ENCODE assay signal across 23 mouse cellular contexts in genomic region chr14:30597142-30597541, GRCm38 (mm10). TPM values are rescaled to one million over a fixed set of nuclear protein-coding genes. Genes with fewer than 3 reads are reported as not detected.
DNase-seq lines count a peak whose midpoint lies in the region; ATAC-seq and TF ChIP-seq lines count a peak whose summit lies in the region.
"Had no signal": no experiment of that assay in that cellular context is flagged by ENCODE, and none has a peak within 500 bp of the region (broad histone marks: within the 10 kb centered on the region; RNA-seq: fewer than 3 reads in every experiment).

No protein-coding gene starts in this region.

- H3K9ac ChIP-seq in heart, adult 2 months (ENCODE audit: low read depth, low read length) = no peak overlapping the region
- no peak overlapping the region for H3K9ac ChIP-seq in stomach, embryonic 16.5 days (ENCODE audit: low read length)
- H3K9ac ChIP-seq: embryonic facial prominence, embryonic 13.5 days; forebrain, embryonic 13.5 days; hindbrain, embryonic 12.5 days had no signal

- ATAC-seq in stomach, embryonic 16.5 days (ENCODE audit: insufficient read depth, low FRiP score) = no peak
- ATAC-seq: CD4-positive, CD25-positive, alpha-beta regulatory T cell, adult 4 months; forebrain, embryonic 13.5 days; hindbrain, embryonic 16.5 days; inflammation-experienced regulatory T-cells, adult 6 months had no signal

- no peak overlapping the region for H3K4me3 ChIP-seq in heart, adult 2 months
- no peak overlapping the region for H3K4me3 ChIP-seq in spleen, adult 2 months (ENCODE audit: extremely low read depth, insufficient read depth, insufficient read length)
- no peak overlapping the region for H3K4me3 ChIP-seq in stomach, embryonic 16.5 days (replicated peaks; ENCODE audit: low read length)
- H3K4me3 ChIP-seq: embryonic facial prominence, embryonic 13.5 days; forebrain, embryonic 13.5 days; heart, embryonic 10.5 days; hindbrain, embryonic 12.5 days had no signal

- H3K36me3 ChIP-seq in heart, adult 2 months (ENCODE audit: control insufficient read depth, insufficient read depth, low read length) = no peaks in the 10 kb centered on the region
- peaks cover 39% of the 10 kb centered on the region for H3K36me3 ChIP-seq in spleen, adult 2 months (ENCODE audit: control insufficient read depth, insufficient read depth, low read length)
- peaks cover 15% of the 10 kb centered on the region for H3K36me3 ChIP-seq in stomach, embryonic 16.5 days (ENCODE audit: control insufficient read depth, insufficient read depth, low read length)

- no peaks in the 10 kb centered on the region for H3K27me3 ChIP-seq in heart, adult 2 months (ENCODE audit: control insufficient read depth, insufficient read depth, low read length)
- no peaks in the 10 kb centered on the region for H3K27me3 ChIP-seq in spleen, adult 2 months (ENCODE audit: control insufficient read depth, insufficient read depth, low read length)
- no peaks in the 10 kb centered on the region for H3K27me3 ChIP-seq in stomach, embryonic 16.5 days (ENCODE audit: control insufficient read depth, insufficient read depth, low read length)
- H3K27me3 ChIP-seq: embryonic facial prominence, embryonic 13.5 days; forebrain, embryonic 13.5 days had no signal

- WGBS in heart, adult 2 months = 36% methylated on average over 2 of the region's 2 CpGs
- 75% methylated on average over 2 of the region's 2 CpGs for WGBS in spleen, adult 2 months
- 53% methylated on average over 2 of the region's 2 CpGs for WGBS in stomach, embryonic 16.5 days

- DNase-seq in heart, adult 2 months = no peak
- DNase-seq in heart, adult 9 months (ENCODE audit: low spot score in 2 of 2) = no peak
- DNase-seq in spleen, adult 2 months (ENCODE audit: low read depth in 1 of 2, low spot score in 2 of 2) = no peak
- DNase-seq in spleen, postnatal 10 days (ENCODE audit: low spot score in 2 of 2) = no peak
- DNase-seq in embryo, embryonic 10 days (ENCODE audit: low spot score) = no peak
- DNase-seq: adrenal gland, adult 8-10 months; adrenal gland, postnatal 36 days; B cell, adult 2 months; cerebellum, adult 11-12 months; cerebellum, adult 9-10 months; cerebellum, postnatal 25 days; gastrocnemius, postnatal 25 days; heart, postnatal 10 days; heart, postnatal 4 days had no signal

- H3K4me2 ChIP-seq in stomach, embryonic 16.5 days (ENCODE audit: low read depth, low read length) = no peak overlapping the region
- H3K4me2 ChIP-seq: embryonic facial prominence, embryonic 13.5 days; forebrain, embryonic 13.5 days; hindbrain, embryonic 12.5 days had no signal

- peaks cover 22% of the 10 kb centered on the region for H3K4me1 ChIP-seq in heart, adult 2 months (ENCODE audit: control insufficient read depth, insufficient read depth, low read length)
- peaks cover 30% of the 10 kb centered on the region; the same call in 1 of the 2 replicates for H3K4me1 ChIP-seq in spleen, adult 2 months (ENCODE audit: control insufficient read depth, insufficient read depth, insufficient read length)
- peaks cover 23% of the 10 kb centered on the region for H3K4me1 ChIP-seq in stomach, embryonic 16.5 days (ENCODE audit: control insufficient read depth, insufficient read depth, low read length)

- H3K79me2 ChIP-seq in heart, adult 2 months (replicated peaks; ENCODE audit: control insufficient read depth, insufficient read depth, low read length) = no peaks in the 10 kb centered on the region

- intact Hi-C loops in heart, adult 2 months (cut with DNase I) = no loop called here

- no peak for TF ChIP-seq POLR2A in heart, adult 2 months (IDR thresholded peaks at IDR 0.05; ENCODE audit: insufficient read depth, low read depth, low read length)
- no peak for TF ChIP-seq POLR2A in spleen, adult 2 months (IDR thresholded peaks at IDR 0.05; ENCODE audit: low read depth, low read length)

- peak; percentile 58; the same call in 1 of the 2 replicates for TF ChIP-seq EP300 in heart, adult 2 months (IDR thresholded peaks at IDR 0.05; ENCODE audit: insufficient read depth, low read depth, low read length)

- TF ChIP-seq CTCF in heart, adult 2 months (IDR thresholded peaks at IDR 0.05) = no peak
- TF ChIP-seq CTCF in spleen, adult 2 months (IDR thresholded peaks at IDR 0.05; ENCODE audit: extremely low read depth, insufficient read depth, insufficient read length, insufficient replicate concordance) = no peak

- no peaks in the 10 kb centered on the region for H3K9me3 ChIP-seq in stomach, embryonic 16.5 days (replicated peaks; ENCODE audit: control insufficient read depth, low read length)
- H3K9me3 ChIP-seq: embryonic facial prominence, embryonic 13.5 days; forebrain, embryonic 13.5 days; G1E; heart, embryonic 10.5 days; hindbrain, embryonic 12.5 days had no signal

- H3K27ac ChIP-seq in heart, adult 2 months = no peak overlapping the region
- peak overlapping the region; percentile 74 for H3K27ac ChIP-seq in spleen, adult 2 months (ENCODE audit: insufficient read depth, low read length)
- 0 out of 2 replicates have a peak overlapping the region, but pooled peaks have one; percentile 9 for H3K27ac ChIP-seq in stomach, embryonic 16.5 days (ENCODE audit: low read length)
- H3K27ac ChIP-seq: embryonic facial prominence, embryonic 13.5 days; forebrain, embryonic 13.5 days; heart, embryonic 10.5 days; hindbrain, embryonic 12.5 days had no signal

RNA-seq across cellular contexts. Expression of gene Prkcd, which starts 28.9 kb away (rescaled TPM):
- total RNA-seq in heart, adult 2 months (2021) = 10 to 100 TPM; 10.4 to 12.6 TPM
- 31.5 and 31.7 TPM in 2 replicates for polyA plus RNA-seq in heart, adult 2 months (2012; rRNA removed)
- 187 and 226 TPM in 2 replicates for polyA plus RNA-seq in spleen, adult 2 months (2012; rRNA removed)
- 54.8 and 56.5 TPM in 2 replicates for polyA plus RNA-seq in stomach, embryonic 16.5 days (2015; fragmentation: Nextera tagmentation; extraction: Ambion mirVana)

RNA-seq across cellular contexts. Expression of gene Tkt, which starts 49.0 kb away (rescaled TPM):
- 10 to 100 TPM; 30.7 to 32.8 TPM for total RNA-seq in heart, adult 2 months (2021)
- polyA plus RNA-seq in heart, adult 2 months (2012; rRNA removed) = 75.5 and 119 TPM in 2 replicates
- 149 and 160 TPM in 2 replicates for polyA plus RNA-seq in spleen, adult 2 months (2012; rRNA removed)
- 292 and 307 TPM in 2 replicates for polyA plus RNA-seq in stomach, embryonic 16.5 days (2015; fragmentation: Nextera tagmentation; extraction: Ambion mirVana)

RNA-seq across cellular contexts. Expression of gene Rft1, which starts 57.0 kb away (rescaled TPM):
- 1 to 10 TPM; 6.1 to 8.1 TPM for total RNA-seq in heart, adult 2 months (2021)
- 8.8 and 13.0 TPM in 2 replicates for polyA plus RNA-seq in heart, adult 2 months (2012; rRNA removed)
- 8.5 and 8.6 TPM in 2 replicates for polyA plus RNA-seq in spleen, adult 2 months (2012; rRNA removed)
- polyA plus RNA-seq in stomach, embryonic 16.5 days (2015; fragmentation: Nextera tagmentation; extraction: Ambion mirVana) = 15.6 and 17.7 TPM in 2 replicates
